Mouse (Mus musculus) heart, embryonic 11.5 days (tissue): ENCODE measurements around the gene Snx11. TPM values are rescaled to one million over a fixed set of nuclear protein-coding genes. Genes with fewer than 3 reads are reported as not detected.

Source experiments
- ATAC-seq: fragments of 200-750 bp; cut with Nextera tagmentation; replicated peaks from 2 replicates; pipeline ENCODE4 v1.8.0; 2017; ENCODE audit warnings: moderate library complexity; ENCODE audit not compliant: insufficient number of reproducible peaks, low FRiP score, low TSS enrichment
- H3K27ac ChIP-seq: fragments of 300-500 bp; sonication (generic); 2 replicates; pipeline ENCODE4 v1.5.1; 2014; ENCODE audit warnings: mild to moderate bottlenecking, low read depth, low read length
- H3K27me3 ChIP-seq: fragments of 300-500 bp; sonication (generic); 2 replicates; pipeline ENCODE4 v1.6.1; 2014; ENCODE audit warnings: mild to moderate bottlenecking, low read length, mixed read lengths; ENCODE audit not compliant: control insufficient read depth, insufficient read depth
- H3K36me3 ChIP-seq: fragments of 300-500 bp; sonication (generic); 2 replicates; pipeline ENCODE4 v1.6.1; 2014; ENCODE audit warnings: mild to moderate bottlenecking, low read length, moderate library complexity, mixed read lengths; ENCODE audit not compliant: control insufficient read depth, insufficient read depth
- H3K4me1 ChIP-seq: fragments of 300-500 bp; sonication (generic); 2 replicates; pipeline ENCODE4 v1.6.1; 2014; ENCODE audit warnings: low read length; ENCODE audit not compliant: control insufficient read depth, insufficient read depth
- H3K4me2 ChIP-seq: fragments of 300-500 bp; sonication (generic); 2 replicates; pipeline ENCODE4 v1.6.1; 2014; ENCODE audit warnings: mild to moderate bottlenecking, moderate library complexity
- H3K4me3 ChIP-seq: fragments of 300-500 bp; sonication (generic); 2 replicates; pipeline ENCODE4 v1.5.1; 2014; ENCODE audit warnings: low read depth, low read length
- H3K9ac ChIP-seq: fragments of 300-500 bp; sonication (generic); 2 replicates; pipeline ENCODE4 v1.6.1; 2014; ENCODE audit warnings: mild to moderate bottlenecking, low read depth, low read length, moderate library complexity
- H3K9me3 ChIP-seq: fragments of 300-500 bp; sonication (generic); replicated peaks from 2 replicates; pipeline ENCODE4 v1.6.1; 2016; ENCODE audit warnings: low read length; ENCODE audit not compliant: control insufficient read depth
- WGBS: fragments of 180-500 bp; shearing (Covaris S2); extraction: QIAGEN DNeasy Blood & Tissue Kit; methylation state at CpG from one replicate; pipeline ENCODE4 v1.1.7; 2014; ENCODE audit not compliant: insufficient replicate concordance; 5-methylcytosine and 5-hydroxymethylcytosine counted together
- polyA plus RNA-seq: library from polyadenylated mRNA; unstranded; fragments of >200 nt; fragmentation: Nextera tagmentation; extraction: Ambion mirVana; gene quantifications from 2 replicates; pipeline ENCODE4 v1.2.1, GENCODE M21; 2014

Gene Snx11
- polyA plus RNA-seq, 1 experiment from 2014 or later = 7.0 TPM

DNA sequence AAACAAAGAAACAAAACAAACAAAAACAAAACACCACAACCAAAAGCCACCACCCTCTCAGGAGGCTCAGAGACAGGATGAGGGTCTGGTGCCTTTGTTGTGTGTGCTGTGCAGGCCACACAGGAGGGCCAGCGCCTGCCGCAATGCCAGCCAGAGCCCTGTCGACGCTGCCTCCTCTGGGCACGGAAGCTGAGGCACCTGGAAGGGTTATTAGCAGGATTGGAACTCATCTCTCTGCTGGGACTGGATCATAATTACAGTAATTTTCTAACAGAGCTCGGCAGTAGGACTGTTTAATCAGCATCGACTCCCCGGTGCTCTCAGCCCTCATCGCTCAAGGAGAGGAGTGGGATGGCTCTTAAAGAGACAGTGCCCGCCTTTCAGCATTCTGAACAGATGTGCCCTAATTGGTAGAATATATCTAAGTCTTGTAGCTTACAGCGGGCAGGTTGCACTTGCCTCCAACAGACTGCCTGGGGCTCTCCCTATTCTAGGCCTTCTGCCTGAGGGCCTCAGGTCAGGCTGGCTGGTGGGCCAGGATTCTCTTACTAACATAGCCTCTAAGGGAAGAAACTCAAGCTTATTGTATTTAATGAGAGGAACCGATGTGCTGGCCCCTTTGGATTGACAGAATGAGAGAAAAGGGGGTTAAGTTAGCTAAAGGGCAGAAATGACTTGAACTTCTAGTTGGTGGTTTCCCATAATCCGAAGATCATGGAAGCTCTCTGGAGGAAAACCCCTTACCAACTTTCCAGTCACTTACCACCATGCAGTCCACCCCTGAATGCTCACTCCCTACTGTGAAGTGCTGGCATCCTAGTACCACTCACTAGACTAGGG, 12.6 kb downstream of the Snx11 start:
- WGBS = 43% methylated on average over 13 of the region's 13 CpGs
- ATAC-seq = no peak
- Histone ChIP-seq H3K4me3 (no peak overlapping the region), H3K27ac (no peak overlapping the region), H3K4me2 (no peak overlapping the region), H3K9me3 (no peaks in the 10 kb centered on the region), H3K4me1 (no peaks in the 10 kb centered on the region), H3K9ac (no peak overlapping the region), H3K36me3 (peaks cover 7% of the 10 kb centered on the region), H3K27me3 (no peaks in the 10 kb centered on the region)

DNA sequence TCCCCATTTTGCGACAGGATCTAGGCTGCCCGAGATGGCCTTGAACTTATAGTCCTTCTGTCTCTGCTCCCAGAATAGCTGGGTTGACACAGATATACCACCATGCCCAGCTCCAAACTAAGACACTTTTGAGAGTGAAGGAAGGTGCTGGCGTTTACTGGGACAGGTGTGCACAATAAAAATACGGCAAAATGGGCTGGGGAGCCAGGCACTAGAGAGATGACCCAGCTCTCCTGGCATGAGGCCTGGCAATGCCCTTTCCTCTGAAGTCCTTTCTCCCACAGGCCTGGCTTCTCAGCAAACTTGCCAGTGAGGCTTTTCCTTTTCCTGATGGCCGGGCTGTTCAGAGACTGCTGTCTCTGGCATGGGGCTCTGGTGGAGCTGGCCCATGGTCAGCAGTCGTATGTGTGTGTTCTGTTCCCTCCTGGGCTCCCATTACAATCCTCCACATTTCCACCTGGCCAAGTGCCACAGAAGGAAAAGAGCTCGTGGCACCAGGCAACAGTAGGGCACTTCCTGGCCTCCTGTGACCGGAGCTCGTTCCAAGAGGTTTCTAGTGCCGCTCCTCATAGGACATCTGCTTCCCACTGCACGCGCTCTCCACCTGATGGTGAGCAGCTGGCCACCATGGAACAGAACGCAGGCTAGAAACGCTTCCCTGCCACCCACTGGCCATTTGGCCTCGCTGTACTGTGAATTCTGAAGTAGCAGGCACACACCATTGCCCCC, 14.5 kb downstream of the Snx11 start:
- Histone ChIP-seq H3K4me3 (no peak overlapping the region), H3K4me2 (no peak overlapping the region), H3K27ac (no peak overlapping the region), H3K9ac (no peak overlapping the region), H3K27me3 (no peaks in the 10 kb centered on the region), H3K36me3 (no peaks in the 10 kb centered on the region), H3K4me1 (no peaks in the 10 kb centered on the region), H3K9me3 (no peaks in the 10 kb centered on the region)
- 79% methylated on average over 15 of the region's 15 CpGs for WGBS
- ATAC-seq = no peak

DNA sequence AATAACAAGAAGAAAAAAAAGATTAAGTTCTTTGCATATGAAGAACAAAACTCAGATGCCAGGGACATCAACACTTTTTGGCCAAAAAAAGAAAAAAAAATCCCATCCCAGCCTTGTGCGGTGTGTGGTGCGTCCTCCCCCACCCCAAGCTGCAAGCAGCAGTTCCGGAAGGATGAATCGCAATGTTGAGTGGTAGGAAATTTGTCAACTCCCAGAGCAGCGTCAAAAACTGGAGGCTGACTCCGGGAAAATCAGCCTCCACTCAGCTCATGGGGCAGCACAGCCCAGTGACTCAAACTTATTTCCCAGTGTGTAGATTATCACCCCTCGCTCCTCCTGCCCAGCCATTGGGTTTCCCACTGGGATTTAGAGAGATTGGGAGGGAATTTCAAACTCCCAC, 15.4 kb downstream of the Snx11 start:
- Histone ChIP-seq H3K4me2 (no peak overlapping the region), H3K27me3 (no peaks in the 10 kb centered on the region), H3K9ac (no peak overlapping the region), H3K9me3 (no peaks in the 10 kb centered on the region), H3K27ac (no peak overlapping the region), H3K36me3 (no peaks in the 10 kb centered on the region), H3K4me1 (no peaks in the 10 kb centered on the region), H3K4me3 (no peak overlapping the region)
- WGBS = 56% methylated on average over 7 of the region's 7 CpGs
- no peak for ATAC-seq

DNA sequence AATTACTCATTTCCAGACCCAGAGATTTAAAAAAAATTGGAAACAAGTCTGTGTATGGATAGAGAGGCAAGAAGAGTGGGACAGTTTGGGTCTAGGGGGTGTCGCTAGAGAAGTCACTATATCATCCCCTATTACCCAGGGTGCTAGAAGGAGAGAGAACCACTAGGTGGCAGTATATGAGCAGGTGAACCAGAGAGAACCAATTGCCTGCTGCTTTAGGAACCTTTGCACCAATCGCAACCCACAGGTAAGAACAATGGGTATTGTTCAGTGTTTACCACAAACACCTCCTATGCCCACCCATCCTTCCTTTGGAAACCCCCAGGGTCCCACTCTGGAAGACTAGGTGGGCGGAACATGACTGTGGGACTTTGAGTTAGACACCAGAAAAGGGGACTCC, 17.3 kb downstream of the Snx11 start:
- Histone ChIP-seq H3K9ac (no peak overlapping the region), H3K4me2 (no peak overlapping the region), H3K4me3 (no peak overlapping the region), H3K27ac (no peak overlapping the region), H3K4me1 (no peaks in the 10 kb centered on the region), H3K36me3 (no peaks in the 10 kb centered on the region), H3K27me3 (no peaks in the 10 kb centered on the region), H3K9me3 (no peaks in the 10 kb centered on the region)
- 37% methylated on average over 3 of the region's 3 CpGs for WGBS
- no peak for ATAC-seq

DNA sequence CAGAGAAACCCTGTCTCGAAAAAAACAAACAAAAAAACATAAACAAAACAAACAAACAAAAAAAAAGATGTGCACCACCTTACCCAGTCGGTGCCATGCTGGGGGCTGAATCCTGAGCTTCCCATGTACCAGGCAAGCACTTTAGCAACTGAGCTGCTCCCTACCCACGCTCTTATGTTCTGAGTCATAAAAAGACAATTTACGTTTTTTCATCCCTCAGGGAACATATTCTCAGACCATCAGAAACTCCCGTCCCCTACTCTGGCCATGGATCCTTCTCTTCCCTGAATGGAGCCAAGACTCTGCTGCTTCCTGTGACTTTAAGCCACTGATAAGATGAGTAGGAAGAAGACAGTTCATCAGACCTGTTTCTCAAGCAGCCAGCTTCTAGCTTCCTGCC, 19.0 kb downstream of the Snx11 start:
- Histone ChIP-seq H3K4me1 (no peaks in the 10 kb centered on the region), H3K9me3 (no peaks in the 10 kb centered on the region), H3K27me3 (no peaks in the 10 kb centered on the region), H3K36me3 (no peaks in the 10 kb centered on the region), H3K9ac (no peak overlapping the region), H3K4me3 (no peak overlapping the region), H3K27ac (no peak overlapping the region), H3K4me2 (no peak overlapping the region)
- no peak for ATAC-seq
- WGBS = 69% methylated on average over 5 of the region's 5 CpGs

DNA sequence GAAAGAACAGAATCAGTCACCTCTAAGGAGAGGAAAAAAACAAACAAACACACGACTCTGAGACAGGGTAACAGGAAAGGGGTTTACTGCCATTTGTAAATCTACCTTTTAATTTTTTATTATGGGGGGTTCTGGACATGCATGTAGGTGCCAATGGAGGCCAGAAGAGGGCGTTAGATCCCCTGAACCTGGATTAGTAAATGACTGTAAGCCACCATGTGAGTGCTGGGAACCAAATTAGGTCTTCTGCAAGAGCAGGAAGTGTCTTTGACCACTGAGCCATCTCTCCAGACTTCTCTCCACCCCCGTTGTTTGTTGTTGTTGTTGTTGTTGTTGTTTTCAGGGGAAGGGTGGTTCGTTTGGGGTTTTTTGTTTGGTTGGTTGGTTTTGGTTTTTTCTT, 19.9 kb downstream of the Snx11 start:
- WGBS = 50% methylated on average over 4 of the region's 4 CpGs
- Histone ChIP-seq H3K27me3 (no peaks in the 10 kb centered on the region), H3K9ac (no peak overlapping the region), H3K36me3 (no peaks in the 10 kb centered on the region), H3K4me3 (no peak overlapping the region), H3K4me2 (no peak overlapping the region), H3K9me3 (no peaks in the 10 kb centered on the region), H3K4me1 (no peaks in the 10 kb centered on the region), H3K27ac (no peak overlapping the region)
- ATAC-seq = no peak

DNA sequence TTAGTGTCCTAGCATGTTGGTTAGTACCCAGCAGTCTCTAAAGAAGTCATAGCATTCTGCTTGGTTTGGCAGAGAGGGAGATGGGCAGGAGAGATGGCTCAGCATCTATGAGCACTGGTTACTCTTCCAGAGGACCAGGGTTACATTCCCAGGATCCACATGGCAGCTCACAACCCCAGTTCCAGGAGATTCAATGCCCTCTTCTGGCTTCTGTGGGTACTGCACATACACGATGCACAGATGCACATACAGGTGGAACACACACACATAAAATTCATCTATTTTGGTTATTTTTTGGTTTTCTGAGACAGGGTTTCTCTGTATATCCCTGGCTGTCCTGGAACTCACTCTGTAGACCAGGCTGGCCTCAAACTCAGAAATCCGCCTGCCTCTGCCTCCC, 22.1 kb downstream of the Snx11 start:
- 87% methylated on average over 2 of the region's 2 CpGs for WGBS

DNA sequence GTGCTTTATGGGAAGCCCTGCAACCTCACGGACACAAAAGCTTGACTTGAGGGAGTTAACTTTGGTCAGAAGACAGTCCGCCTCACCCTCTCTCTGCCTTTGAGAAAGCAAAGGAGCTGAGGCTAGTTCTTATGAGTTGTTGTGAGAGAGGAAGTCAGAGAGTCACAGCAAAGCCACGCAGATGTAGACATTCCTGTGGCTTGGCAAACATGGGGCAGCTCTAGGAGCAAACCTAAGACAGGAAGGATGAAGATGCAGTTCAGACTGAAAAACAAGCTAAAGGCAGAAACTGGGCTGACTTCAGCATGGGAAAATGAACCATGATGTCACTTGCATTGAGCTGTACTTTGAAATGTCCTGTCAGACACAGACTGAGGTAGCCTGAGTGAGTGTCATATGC, 29.8 kb downstream of the Snx11 start:
- WGBS = 60% methylated on average over 3 of the region's 3 CpGs
- H3K27ac ChIP-seq = no peak overlapping the region
- H3K9me3 ChIP-seq = no peaks in the 10 kb centered on the region
- no peak for ATAC-seq
- H3K4me2 ChIP-seq = no peak overlapping the region
- H3K4me1 ChIP-seq = no peaks in the 10 kb centered on the region
- no peaks in the 10 kb centered on the region for H3K36me3 ChIP-seq
- H3K4me3 ChIP-seq = no peak overlapping the region
- H3K27me3 ChIP-seq = peaks cover 12% of the 10 kb centered on the region
- no peak overlapping the region for H3K9ac ChIP-seq

More for the DNA sequence above, 22.1 kb downstream of the Snx11 start:
- H3K27ac ChIP-seq = no peak overlapping the region
- no peak overlapping the region for H3K9ac ChIP-seq
- no peaks in the 10 kb centered on the region for H3K27me3 ChIP-seq
- H3K4me3 ChIP-seq = no peak overlapping the region
- no peaks in the 10 kb centered on the region for H3K4me1 ChIP-seq
- H3K4me2 ChIP-seq = no peak overlapping the region
- no peaks in the 10 kb centered on the region for H3K9me3 ChIP-seq
- no peaks in the 10 kb centered on the region for H3K36me3 ChIP-seq
- ATAC-seq = no peak
